Mouse (Mus musculus): ENCODE results near the gene Gmeb1. TPM values are rescaled to one million over a fixed set of nuclear protein-coding genes. Genes with fewer than 3 reads are reported as not detected.
A peak's percentile ranks its signal among the peaks of the same experiment; 100 is the strongest.
"Not testable (repeated sequence)": the region's sequence is repeated elsewhere in the genome, so short reads cannot be mapped to it uniquely, and the experiment has no call there.

The Gmeb1 gene
- 45.9 and 49.3 TPM in 2 replicates for polyA plus RNA-seq (2016; fragmentation: Nextera tagmentation; extraction: Ambion mirVana)

GRCm38 (mm10) chr4:132261514-132262357, at the start of gene Gmeb1:
Gene Gmeb1 (minus strand): TSS chr4:132261602.
- peak within 1 kb of the TSS; percentile 76 for H3K4me3 ChIP-seq
- no peaks in the 10 kb centered on the region for H3K27me3 ChIP-seq (ENCODE audit: low read depth, poor library complexity, severe bottlenecking)
- H3K4me1 ChIP-seq, result peaks cover 30% of the 10 kb centered on the region
- H3K36me3 ChIP-seq, result 0 out of 2 replicates have a peak, but pooled peaks cover 5% of the 10 kb centered on the region
- WGBS, result 14% methylated on average over 49 of the region's 49 CpGs
- DNase-seq (ENCODE audit: low spot score), result peak; percentile 82
- H3K9me3 ChIP-seq (replicated peaks), result no peaks in the 10 kb centered on the region
- peak within 1 kb of the TSS; percentile 99 for H3K27ac ChIP-seq (replicated peaks)

GRCm38 (mm10) chr4:132309849-132310472, 48.6 kb upstream of the Gmeb1 start:
- 38% methylated on average over 10 of the region's 10 CpGs for WGBS
- no peaks in the 10 kb centered on the region for H3K9me3 ChIP-seq (replicated peaks)
- H3K27ac ChIP-seq (replicated peaks), result peak overlapping the region; percentile 96

GRCm38 (mm10) chr4:132309140-132309848, 47.9 kb upstream of the Gmeb1 start:
- under 1% methylated on average over 15 of the region's 15 CpGs for WGBS
- Histone ChIP-seq H3K36me3 (peaks cover 50% of the 10 kb centered on the region), H3K4me3 (peak overlapping the region; percentile 91), H3K27ac (replicated peaks) (peak overlapping the region; percentile 96), H3K27me3 (ENCODE audit: low read depth, poor library complexity, severe bottlenecking) (no peaks in the 10 kb centered on the region), H3K9me3 (replicated peaks) (no peaks in the 10 kb centered on the region), H3K4me1 (peaks cover 12% of the 10 kb centered on the region)
- no peak for DNase-seq (ENCODE audit: low spot score)

More at GRCm38 (mm10) chr4:132309849-132310472, 48.6 kb upstream of the Gmeb1 start:
- DNase-seq (ENCODE audit: low spot score), result no peak
- no peaks in the 10 kb centered on the region for H3K27me3 ChIP-seq (ENCODE audit: low read depth, poor library complexity, severe bottlenecking)
- H3K4me3 ChIP-seq, result peak overlapping the region; percentile 91
- peaks cover 12% of the 10 kb centered on the region for H3K4me1 ChIP-seq
- peaks cover 54% of the 10 kb centered on the region for H3K36me3 ChIP-seq

- Histone ChIP-seq H3K4me3 (peak overlapping the region; percentile 91), H3K9me3 (replicated peaks) (no peaks in the 10 kb centered on the region), H3K27me3 (ENCODE audit: low read depth, poor library complexity, severe bottlenecking) (no peaks in the 10 kb centered on the region), H3K4me1 (peaks cover 12% of the 10 kb centered on the region), H3K27ac (replicated peaks) (peak overlapping the region; percentile 96), H3K36me3 (peaks cover 43% of the 10 kb centered on the region)
- peak; percentile 90 for DNase-seq (ENCODE audit: low spot score)
- WGBS, result 2% methylated on average over 41 of the region's 41 CpGs
Observed at GRCm38 (mm10) chr4:132308437-132309139, 47.2 kb upstream of the Gmeb1 start.

GRCm38 (mm10) chr4:132306004-132306403, 44.6 kb upstream of the Gmeb1 start:
- 84% methylated on average over 6 of the region's 6 CpGs for WGBS
- H3K27ac ChIP-seq (replicated peaks), result no peak overlapping the region
- no peak for DNase-seq (ENCODE audit: low spot score)
- H3K27me3 ChIP-seq (ENCODE audit: low read depth, poor library complexity, severe bottlenecking), result no peaks in the 10 kb centered on the region
- H3K36me3 ChIP-seq, result peaks cover 18% of the 10 kb centered on the region
- H3K4me1 ChIP-seq, result peaks cover 26% of the 10 kb centered on the region
- H3K4me3 ChIP-seq, result no peak overlapping the region
- H3K9me3 ChIP-seq (replicated peaks), result no peaks in the 10 kb centered on the region

- Histone ChIP-seq H3K4me3 (no peak overlapping the region), H3K4me1 (peaks cover 25% of the 10 kb centered on the region), H3K9me3 (replicated peaks) (no peaks in the 10 kb centered on the region), H3K27ac (replicated peaks) (no peak overlapping the region), H3K27me3 (ENCODE audit: low read depth, poor library complexity, severe bottlenecking) (no peaks in the 10 kb centered on the region), H3K36me3 (peaks cover 11% of the 10 kb centered on the region)
- no peak for DNase-seq (ENCODE audit: low spot score)
- WGBS, result 88% methylated on average over 8 of the region's 8 CpGs
Observed at GRCm38 (mm10) chr4:132305276-132305675, 43.9 kb upstream of the Gmeb1 start.

GRCm38 (mm10) chr4:132303484-132303883, 42.1 kb upstream of the Gmeb1 start:
- not testable (repeated sequence) for H3K9me3 ChIP-seq (replicated peaks); H3K27me3 ChIP-seq (ENCODE audit: low read depth, poor library complexity, severe bottlenecking); H3K36me3 ChIP-seq; H3K27ac ChIP-seq (replicated peaks); DNase-seq (ENCODE audit: low spot score)
- Histone ChIP-seq H3K4me3 (peak overlapping the region; percentile 59), H3K4me1 (peaks cover 14% of the 10 kb centered on the region)
- WGBS, result 47% methylated on average over 6 of the region's 6 CpGs

- Histone ChIP-seq H3K36me3 (no peaks in the 10 kb centered on the region), H3K4me3 (peak within 1 kb of the TSS; percentile 59), H3K27ac (replicated peaks) (peak within 1 kb of the TSS; percentile 70), H3K4me1 (peaks cover 14% of the 10 kb centered on the region), H3K27me3 (ENCODE audit: low read depth, poor library complexity, severe bottlenecking) (no peaks in the 10 kb centered on the region), H3K9me3 (replicated peaks) (no peaks in the 10 kb centered on the region)
- 2% methylated on average over 31 of the region's 31 CpGs for WGBS
- peak; percentile 64 for DNase-seq (ENCODE audit: low spot score)
Observed at GRCm38 (mm10) chr4:132302939-132303479, 41.6 kb upstream of the Gmeb1 start, which contains the start of gene Rab42. Gene Rab42 (minus strand): TSS chr4:132303385.

GRCm38 (mm10) chr4:132301965-132302938, 40.9 kb upstream of the Gmeb1 start:
- H3K27me3 ChIP-seq (ENCODE audit: low read depth, poor library complexity, severe bottlenecking), result no peaks in the 10 kb centered on the region
- H3K36me3 ChIP-seq, result no peaks in the 10 kb centered on the region
- no peak for DNase-seq (ENCODE audit: low spot score)
- no peaks in the 10 kb centered on the region for H3K9me3 ChIP-seq (replicated peaks)
- H3K4me1 ChIP-seq, result peaks cover 14% of the 10 kb centered on the region
- WGBS, result 76% methylated on average over 16 of the region's 16 CpGs
- peak overlapping the region; percentile 59 for H3K4me3 ChIP-seq
- peak overlapping the region; percentile 70; the same call in 1 of the 2 replicates for H3K27ac ChIP-seq (replicated peaks)

- WGBS, result 90% methylated on average over 6 of the region's 6 CpGs
- Histone ChIP-seq H3K27ac (replicated peaks) (no peak overlapping the region), H3K27me3 (ENCODE audit: low read depth, poor library complexity, severe bottlenecking) (no peaks in the 10 kb centered on the region), H3K36me3 (no peaks in the 10 kb centered on the region), H3K4me3 (no peak overlapping the region), H3K4me1 (peaks cover 14% of the 10 kb centered on the region), H3K9me3 (replicated peaks) (no peaks in the 10 kb centered on the region)
- no peak for DNase-seq (ENCODE audit: low spot score)
Observed at GRCm38 (mm10) chr4:132301486-132301885, 40.1 kb upstream of the Gmeb1 start.

GRCm38 (mm10) chr4:132299849-132300248, 38.4 kb upstream of the Gmeb1 start:
- no peak for DNase-seq (ENCODE audit: low spot score)
- WGBS, result 92% methylated on average over 1 of the region's 1 CpGs
- peaks cover 14% of the 10 kb centered on the region for H3K4me1 ChIP-seq
- H3K36me3 ChIP-seq, result peaks cover under 1% of the 10 kb centered on the region; the same call in 1 of the 2 replicates
- no peaks in the 10 kb centered on the region for H3K27me3 ChIP-seq (ENCODE audit: low read depth, poor library complexity, severe bottlenecking)
- H3K9me3 ChIP-seq (replicated peaks), result no peaks in the 10 kb centered on the region
- no peak overlapping the region for H3K27ac ChIP-seq (replicated peaks)
- H3K4me3 ChIP-seq, result no peak overlapping the region
